Mouse (Mus musculus) mouse embryonic stem cell (cell line): ENCODE measurements at regions not wholly inside any gene's neighbourhood (a gene's known extent, or its start where the extent isn't known, plus 50 kb on each side); places are given as distances from the start of the nearest gene placed in this dataset.

Experiments used
- in situ Hi-C, 2 experiments: fragments of 300-500 bp; cut with MboI; formaldehyde crosslinking; loops; 1 replicate in 1 of 2; 3 replicates in 1 of 2; pipeline ENCODE4 v1.14.3; 2019 to 2020; ENCODE audit warnings: low sequenced_read_pairs in 2 of 2, low pct_unique_long_range_greater_than_20kb in 1 of 2, mixed read lengths in 1 of 2; ENCODE audit not compliant: unreplicated experiment in 1 of 2

GRCm38 (mm10) chr1:184547650-184548235 is 184.7 kb downstream of the Hlx start:
- in situ Hi-C loops = no loop called here

GRCm38 (mm10) chr1:184546140-184546661 is 186.2 kb downstream of the Hlx start:
- in situ Hi-C loops = no loop called here

DNA sequence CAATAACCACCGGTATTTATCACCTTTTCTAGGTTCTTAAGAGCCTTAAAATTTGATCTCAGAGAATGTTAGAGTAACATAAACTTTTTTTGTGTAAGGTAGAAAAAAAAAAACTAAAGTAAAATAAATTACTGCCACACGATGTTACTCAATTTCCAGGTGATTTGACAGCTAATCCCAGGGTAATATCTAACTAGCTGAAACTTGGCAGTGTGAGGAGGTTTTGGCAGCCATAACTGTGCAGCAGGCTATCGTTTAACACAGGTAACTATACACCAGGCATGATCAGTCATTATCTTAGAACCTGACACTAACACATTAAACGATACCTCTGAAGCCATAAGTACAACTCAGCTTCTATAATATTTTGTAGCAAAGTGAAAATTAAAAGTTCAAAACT is 187.3 kb downstream of the Hlx start:
- in situ Hi-C loops = no loop called here

- in situ Hi-C loops = no loop called here
These were observed 189.9 kb downstream of the Hlx start for GRCm38 (mm10) chr1:184542321-184543115.

DNA sequence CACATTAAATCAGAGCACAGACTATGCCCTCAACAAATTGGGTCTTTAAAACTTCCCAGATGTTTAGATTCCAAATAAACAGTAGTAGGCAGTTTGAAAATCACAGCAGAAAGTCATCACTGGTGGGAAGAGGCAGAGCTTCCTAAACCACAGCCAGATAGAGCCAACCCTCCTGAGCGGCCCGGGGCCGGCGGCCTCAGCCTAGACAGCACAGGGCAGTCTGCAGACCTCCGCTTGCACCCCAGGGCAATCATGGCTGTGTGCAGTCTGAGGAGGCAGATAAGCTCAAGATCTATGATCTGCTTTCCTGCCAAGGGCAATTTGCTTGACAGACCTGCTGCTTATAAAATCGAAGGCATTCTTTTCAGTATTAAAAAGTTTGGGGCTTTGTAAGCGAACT is 192.6 kb downstream of the Hlx start:
- in situ Hi-C loops = no loop called here

DNA sequence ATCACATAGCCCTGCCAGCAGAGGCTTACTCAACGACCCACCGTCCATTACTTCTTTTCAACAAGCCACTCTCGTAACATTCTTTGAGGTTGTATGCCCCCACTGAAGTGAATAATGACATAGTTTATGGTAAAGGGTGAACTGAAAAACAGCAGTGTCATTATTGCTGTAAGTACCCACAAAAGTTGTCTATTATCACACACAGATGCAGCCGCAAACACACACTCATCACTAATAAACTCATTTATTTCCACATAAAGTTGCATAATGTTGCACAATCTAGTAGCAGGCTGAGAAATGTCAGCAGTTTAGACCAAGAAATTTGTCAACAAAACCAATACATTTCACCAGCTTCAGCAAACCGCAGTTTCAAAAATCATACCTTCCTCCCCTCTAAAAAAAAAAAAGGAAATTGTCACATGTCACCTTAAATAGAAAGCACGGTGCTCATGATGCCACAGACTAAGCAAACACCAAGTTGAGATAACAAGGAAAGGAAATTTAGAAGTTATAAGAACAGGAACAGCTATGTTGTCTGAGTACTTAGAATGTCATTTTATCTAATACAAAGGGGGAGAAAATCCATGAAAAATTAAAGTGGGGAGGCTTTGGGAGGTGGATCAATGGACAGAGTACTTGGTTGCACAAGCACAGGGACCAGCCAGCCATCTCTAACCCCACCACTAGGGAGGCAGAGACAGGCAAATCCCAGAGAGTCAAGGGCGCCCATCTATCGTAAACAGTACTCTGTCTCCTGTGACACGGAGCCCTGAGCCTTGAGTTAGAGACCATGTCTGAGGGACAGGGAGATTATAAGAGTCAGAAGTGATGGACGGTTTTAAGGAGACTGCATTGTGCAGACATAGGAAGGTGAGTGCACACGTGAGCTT is 195.9 kb downstream of the Hlx start:
- in situ Hi-C loops = no loop called here

DNA sequence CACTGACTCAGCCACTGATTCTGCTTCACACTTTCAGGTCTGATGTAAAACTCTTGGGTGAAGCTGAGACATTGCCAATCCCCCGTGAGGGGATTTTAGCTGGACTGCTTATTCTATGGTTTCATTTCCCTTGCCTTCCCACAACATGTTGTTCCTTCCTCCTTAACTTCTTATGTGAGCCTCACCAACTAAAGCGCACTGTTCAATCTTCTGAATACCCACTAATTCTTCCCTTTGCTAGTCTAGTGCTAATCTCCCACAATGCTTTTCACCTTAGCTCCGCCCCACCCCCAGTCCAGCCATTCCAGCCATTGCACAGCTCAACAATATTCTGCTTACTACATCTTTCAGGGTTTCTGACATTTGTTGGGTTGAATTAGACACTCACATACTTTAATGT is 196.7 kb downstream of the Hlx start:
- in situ Hi-C loops = no loop called here

DNA sequence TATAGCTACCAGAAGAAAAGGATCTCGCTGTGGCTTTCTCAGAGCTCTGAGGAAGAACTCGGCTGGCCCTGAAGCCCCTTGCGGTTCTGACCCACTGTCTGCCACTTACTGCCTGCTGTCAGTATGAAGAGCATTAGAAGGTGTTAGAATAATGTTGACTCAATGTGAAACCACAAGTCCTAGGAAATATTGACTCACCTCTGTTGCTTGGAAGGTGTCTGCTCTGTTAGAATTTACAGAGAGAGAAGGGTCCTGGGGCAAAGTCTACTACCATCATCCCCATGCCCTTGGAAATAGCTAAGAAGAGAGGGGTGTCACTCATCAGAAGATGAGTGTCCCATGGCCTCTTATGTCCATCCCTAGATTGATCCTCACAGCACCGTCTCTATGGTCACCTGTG is 197.9 kb downstream of the Hlx start:
- in situ Hi-C loops = no loop called here

DNA sequence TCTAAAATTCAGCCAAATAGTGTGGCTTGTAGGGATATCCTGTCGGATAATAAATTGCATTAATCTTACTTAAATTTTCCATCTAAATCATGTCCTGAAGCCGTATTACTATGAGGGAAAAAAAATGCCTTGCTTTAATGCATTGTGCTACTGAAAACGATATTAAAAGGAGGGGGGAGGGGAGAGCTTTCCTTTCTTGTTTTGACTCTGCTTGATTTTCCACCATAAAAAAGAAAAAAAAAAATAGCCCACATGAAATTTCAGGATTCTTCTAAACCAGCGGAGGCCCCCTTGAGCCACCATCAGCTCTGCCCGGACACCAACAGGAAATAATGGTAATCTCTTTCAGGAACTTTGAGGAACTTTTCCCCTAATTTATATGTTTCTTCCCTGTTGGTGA is 198.5 kb downstream of the Hlx start:
- in situ Hi-C loops = no loop called here

DNA sequence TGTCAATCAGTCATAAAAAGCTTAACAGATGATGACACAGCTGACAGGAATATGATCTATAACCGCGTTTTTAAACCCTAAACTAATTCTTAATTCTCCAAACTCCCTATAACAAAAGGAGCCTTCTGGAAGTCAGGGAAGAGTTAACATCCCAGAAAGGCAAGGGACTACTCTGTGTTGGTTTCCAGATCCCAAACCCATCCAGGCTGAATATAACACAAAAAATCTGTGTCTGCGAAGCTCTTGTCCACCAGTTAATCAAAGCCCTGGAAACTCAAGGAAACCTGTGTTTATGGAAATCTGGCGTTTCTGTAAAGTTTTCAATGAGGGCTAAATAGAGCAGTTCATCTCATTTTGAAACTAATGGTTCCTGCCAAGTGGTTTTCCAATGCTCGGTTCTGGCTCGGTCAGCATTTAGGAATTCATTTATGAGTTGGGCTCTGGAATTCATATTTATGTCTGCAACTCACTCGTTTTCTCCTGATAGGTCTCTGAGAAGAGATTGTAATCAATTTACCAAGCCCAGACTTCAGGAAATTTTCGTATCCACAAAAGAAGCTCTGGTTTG is 199.8 kb downstream of the Hlx start:
- in situ Hi-C loops = no loop called here

DNA sequence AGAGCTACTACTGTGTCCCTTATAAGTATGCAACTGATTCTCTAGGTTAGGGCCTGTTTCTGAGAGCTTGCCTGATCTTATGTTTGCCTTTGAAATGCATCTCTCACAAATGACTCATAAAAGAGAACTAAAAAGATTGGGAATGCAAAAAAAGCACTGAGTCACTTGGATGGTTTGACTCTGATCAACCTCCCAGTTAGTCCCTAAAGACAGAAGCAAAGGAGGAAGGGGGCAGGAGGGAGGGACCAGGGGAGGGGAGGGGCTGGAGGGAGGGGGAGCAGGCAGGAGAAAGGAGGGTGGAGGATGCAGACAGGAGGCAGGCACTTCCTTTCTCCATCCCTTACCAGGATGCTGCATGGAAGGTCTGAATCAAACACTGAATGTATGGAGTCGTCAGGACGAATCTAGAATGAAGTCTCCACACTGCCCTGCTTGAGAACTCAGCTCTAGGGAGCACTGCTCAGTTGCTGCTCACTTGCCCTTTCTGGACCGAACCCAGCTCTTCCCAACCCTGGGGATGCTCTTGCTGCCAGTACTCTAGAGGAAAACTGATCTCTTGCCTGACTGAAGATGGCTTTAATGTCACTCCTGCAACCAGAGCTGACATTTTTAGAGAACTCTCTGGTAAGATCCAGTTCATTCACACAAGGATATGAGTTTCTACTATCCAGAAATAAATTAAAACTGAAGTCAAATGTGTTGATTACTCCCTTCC is 201.7 kb downstream of the Hlx start:
- in situ Hi-C loops = no loop called here

GRCm38 (mm10) chr1:184525740-184526139 is 206.7 kb downstream of the Hlx start:
- in situ Hi-C loops = no loop called here

DNA sequence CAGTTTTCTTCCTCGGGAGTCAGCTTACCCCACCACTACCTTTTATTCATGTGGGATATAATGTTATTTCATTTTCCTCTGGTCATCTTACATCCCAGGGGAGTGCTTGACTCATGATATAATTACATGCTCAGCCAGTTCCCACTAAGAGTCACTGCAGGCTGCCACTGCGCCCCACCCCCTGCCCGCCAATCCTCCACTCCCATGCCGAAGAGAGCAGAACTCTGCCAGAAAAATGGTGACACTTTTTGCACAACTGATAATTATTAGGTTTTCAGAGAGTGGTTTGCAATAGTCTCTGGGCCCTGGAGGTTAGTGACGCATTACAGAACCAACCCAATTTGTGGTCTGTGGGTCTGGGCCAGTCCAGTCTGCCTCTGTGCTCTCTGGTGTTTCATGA is 212.9 kb downstream of the Hlx start:
- in situ Hi-C loops = no loop called here

DNA sequence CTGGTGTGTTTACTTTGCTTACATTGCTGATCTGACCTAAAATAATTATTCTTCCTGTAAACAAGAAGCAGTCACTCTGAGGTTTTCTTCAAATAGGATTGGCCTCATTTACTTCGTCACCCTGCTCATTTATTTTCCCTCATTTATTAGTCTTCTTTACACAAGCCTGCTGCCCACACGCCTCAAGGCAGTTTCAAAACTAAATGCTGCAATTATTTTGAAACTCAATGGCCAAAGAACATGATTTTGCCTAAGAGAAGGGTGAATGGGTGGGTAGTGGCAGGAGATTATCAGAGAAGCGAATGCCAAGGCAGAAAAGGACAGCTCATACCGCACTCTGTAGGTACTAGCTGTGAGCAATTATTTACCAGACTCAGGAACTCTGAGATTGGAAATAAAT is 227.8 kb downstream of the Hlx start:
- in situ Hi-C loops = no loop called here

DNA sequence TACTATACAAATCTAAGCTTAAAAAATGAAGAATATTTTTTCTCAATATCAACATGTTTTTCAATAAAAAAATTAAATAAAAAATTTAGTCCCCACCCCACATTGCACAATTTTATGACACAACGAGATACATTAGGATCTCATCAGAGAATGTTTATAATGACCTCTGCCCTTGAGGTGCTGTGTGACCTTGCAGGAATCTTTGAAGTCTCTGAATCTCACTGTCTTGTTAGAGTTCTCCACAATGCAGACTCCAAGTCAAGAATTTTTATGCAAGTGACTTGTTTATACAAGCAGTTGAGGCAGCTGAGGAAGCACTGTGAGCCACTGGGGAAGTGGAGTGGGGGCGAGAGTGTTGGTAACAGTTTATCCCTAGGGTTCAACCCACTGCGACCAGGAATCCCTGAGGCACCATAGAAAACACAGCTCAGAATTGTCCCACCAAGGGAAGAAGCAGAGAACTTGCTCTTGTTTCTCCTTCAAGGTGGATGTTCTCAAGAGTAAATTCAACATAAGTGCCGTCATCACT is 228.5 kb downstream of the Hlx start:
- in situ Hi-C loops = no loop called here

GRCm38 (mm10) chr1:184500702-184501101 is 231.7 kb downstream of the Hlx start:
- in situ Hi-C loops = no loop called here

GRCm38 (mm10) chr1:184498909-184499525 is 233.4 kb downstream of the Hlx start:
- in situ Hi-C loops = loop anchor here in 1 of 2 experiments (25.0 kb wide), 1 partner anchor 238 kb away; the partner anchor contains the start of gene Hlx
